ENCODE assay signal across 8 mouse cellular contexts in the genomic region with DNA sequence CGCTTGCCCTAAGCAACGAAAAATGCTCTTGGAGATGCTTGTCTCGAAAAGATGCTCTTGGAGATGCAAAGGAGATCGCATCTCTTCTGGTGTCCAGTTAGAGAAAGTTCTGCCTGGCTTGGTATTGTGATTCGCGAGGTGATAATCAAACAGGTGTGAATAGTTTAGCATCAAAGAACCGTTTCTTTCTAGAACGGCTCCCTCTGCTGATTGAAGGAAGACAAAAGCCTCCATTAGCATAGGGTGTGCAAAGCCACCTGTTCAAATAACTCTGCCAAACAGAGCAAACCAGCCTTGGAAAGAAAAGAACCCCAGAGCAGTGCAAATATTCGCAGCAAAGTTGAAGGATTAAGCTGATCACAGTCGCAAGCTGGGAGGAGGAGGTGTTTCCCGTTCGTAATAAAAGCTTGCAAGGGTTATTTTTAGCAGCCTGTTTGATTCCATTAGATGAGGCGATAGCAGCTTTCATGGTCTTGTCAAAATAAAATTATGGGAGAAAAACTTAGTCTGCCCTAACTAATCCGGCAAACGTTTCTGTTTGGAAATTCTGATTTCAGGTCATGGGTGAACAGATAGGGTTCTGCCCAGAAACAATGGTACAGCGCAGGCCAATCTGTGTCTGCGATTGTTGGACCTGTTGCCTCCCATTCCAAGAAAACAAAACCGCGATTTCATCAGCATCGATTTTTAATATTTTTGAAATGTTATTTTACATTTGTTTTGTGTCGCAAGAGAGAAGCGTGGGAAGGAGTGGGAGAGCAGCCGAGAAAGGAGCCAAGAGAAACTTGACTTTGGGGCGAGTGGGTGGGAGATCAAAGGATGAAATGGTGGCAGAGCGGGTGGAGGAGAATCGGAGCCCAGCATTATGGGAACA.
A peak's percentile ranks its signal among the peaks of the same experiment; 100 is the strongest.
DNase-seq lines count a peak whose midpoint lies in the region; ATAC-seq lines count a peak whose summit lies in the region.

No protein-coding gene starts in this region.

- ATAC-seq in embryonic facial prominence, embryonic 13.5 days (ENCODE audit: insufficient number of reproducible peaks, insufficient read depth, low FRiP score, low TSS enrichment, low read depth) = no peak
- peak; percentile 59; the same call in 1 of the 2 replicates for ATAC-seq in hindbrain, embryonic 15.5 days (ENCODE audit: low FRiP score, low read depth)

- DNase-seq in left cerebral cortex, postnatal 25 days (ENCODE audit: low spot score in 2 of 2) = peak; percentile 12 to 33
- DNase-seq in left cerebral cortex, postnatal 4 days = no peak
- DNase-seq in midbrain, embryonic 10.5 days (ENCODE audit: low spot score) = peak; percentile 28
- no peak for DNase-seq in adrenal gland, postnatal 25 days
- no peak for DNase-seq in urinary bladder, postnatal 14 days (ENCODE audit: low spot score)
- no peak for DNase-seq in cerebellum, adult 11-12 months

- peaks cover 18% of the 10 kb centered on the region for H3K4me1 ChIP-seq in embryonic facial prominence, embryonic 13.5 days
- peaks cover 16% of the 10 kb centered on the region; the same call in 1 of the 2 replicates for H3K4me1 ChIP-seq in hindbrain, embryonic 15.5 days (replicated peaks)
- H3K4me1 ChIP-seq in midbrain, embryonic 10.5 days = peaks cover 29% of the 10 kb centered on the region

- H3K4me3 ChIP-seq in embryonic facial prominence, embryonic 13.5 days = peak overlapping the region; percentile 59
- H3K4me3 ChIP-seq in hindbrain, embryonic 15.5 days = peak overlapping the region; percentile 46
- peak overlapping the region; percentile 64 for H3K4me3 ChIP-seq in midbrain, embryonic 10.5 days

- 18% methylated on average over 26 of the region's 26 CpGs for WGBS in embryonic facial prominence, embryonic 13.5 days
- WGBS in hindbrain, embryonic 15.5 days = 14% methylated on average over 26 of the region's 26 CpGs
- WGBS in midbrain, embryonic 10.5 days = 10% methylated on average over 26 of the region's 26 CpGs

- H3K9ac ChIP-seq in embryonic facial prominence, embryonic 13.5 days = peak overlapping the region; percentile 67
- peak overlapping the region; percentile 26 for H3K9ac ChIP-seq in hindbrain, embryonic 15.5 days

- intact Hi-C loops in left cerebral cortex, postnatal 25 days (cut with DNase I) = no loop called here
- intact Hi-C loops in left cerebral cortex, postnatal 4 days (cut with DNase I) = no loop called here

- peak overlapping the region; percentile 95 for H3K4me2 ChIP-seq in embryonic facial prominence, embryonic 13.5 days
- H3K4me2 ChIP-seq in hindbrain, embryonic 15.5 days = peak overlapping the region; percentile 90

- H3K36me3 ChIP-seq in embryonic facial prominence, embryonic 13.5 days = no peaks in the 10 kb centered on the region
- no peaks in the 10 kb centered on the region for H3K36me3 ChIP-seq in hindbrain, embryonic 15.5 days
- no peaks in the 10 kb centered on the region for H3K36me3 ChIP-seq in midbrain, embryonic 10.5 days

- peaks cover 4% of the 10 kb centered on the region; the same call in 1 of the 2 replicates for H3K9me3 ChIP-seq in embryonic facial prominence, embryonic 13.5 days
- no peaks in the 10 kb centered on the region for H3K9me3 ChIP-seq in hindbrain, embryonic 15.5 days
- peaks cover 4% of the 10 kb centered on the region for H3K9me3 ChIP-seq in midbrain, embryonic 10.5 days (replicated peaks)

- H3K27me3 ChIP-seq in embryonic facial prominence, embryonic 13.5 days = peaks cover 58% of the 10 kb centered on the region
- H3K27me3 ChIP-seq in hindbrain, embryonic 15.5 days = peaks cover 19% of the 10 kb centered on the region
- peaks cover 45% of the 10 kb centered on the region for H3K27me3 ChIP-seq in midbrain, embryonic 10.5 days (ENCODE audit: low read depth, poor library complexity, severe bottlenecking)

- no peak overlapping the region for H3K27ac ChIP-seq in embryonic facial prominence, embryonic 13.5 days
- H3K27ac ChIP-seq in hindbrain, embryonic 15.5 days (replicated peaks) = no peak overlapping the region
- H3K27ac ChIP-seq in midbrain, embryonic 10.5 days (replicated peaks) = peak overlapping the region; percentile 86

Comparison
In these comparisons a context has a peak if more than half of its experiments do, and no peak if none do; other contexts are left out.
1. DNase-seq: peak in left cerebral cortex, postnatal 25 days (2 of 2) and midbrain, embryonic 10.5 days (single experiment); none in left cerebral cortex, postnatal 4 days (single experiment), adrenal gland, postnatal 25 days (single experiment), urinary bladder, postnatal 14 days (single experiment) and cerebellum, adult 11-12 months (single experiment).
2. Peak in every context shown above with its lines, with median percentiles within 50 percentile points of each other: H3K4me3 ChIP-seq.